Mouse (Mus musculus): ENCODE measurements around the gene Gm5148. TPM values are rescaled to one million over a fixed set of nuclear protein-coding genes. Genes with fewer than 3 reads are reported as not detected.

The Gm5148 gene
- polyA plus RNA-seq, 1 experiment, result 17.5 TPM

GRCm38 (mm10) chr3:37705436-37705835 is 18.9 kb downstream of the Gm5148 start:
- no peak overlapping the region for H3K4me3 ChIP-seq (replicated peaks; ENCODE audit: insufficient read depth, low read depth, low read length)
- no peak overlapping the region for H3K27ac ChIP-seq (ENCODE audit: insufficient read depth, low read length)
- 80% methylated on average over 6 of the region's 6 CpGs for WGBS
- peaks cover 5% of the 10 kb centered on the region; the same call in 1 of the 2 replicates for H3K4me1 ChIP-seq (ENCODE audit: control insufficient read depth, insufficient read depth, low read length)
- no peaks in the 10 kb centered on the region for H3K27me3 ChIP-seq (ENCODE audit: control insufficient read depth, insufficient read depth, low read length)
- DNase-seq, result no peak
- no peak for TF ChIP-seq CTCF (IDR thresholded peaks at IDR 0.05; ENCODE audit: borderline replicate concordance, insufficient read depth, low read depth, low read length)
- TF ChIP-seq POLR2A (IDR thresholded peaks at IDR 0.05; ENCODE audit: borderline replicate concordance, insufficient read depth, low read length), result no peak

GRCm38 (mm10) chr3:37704701-37705279 is 19.5 kb downstream of the Gm5148 start:
- TF ChIP-seq POLR2A (IDR thresholded peaks at IDR 0.05; ENCODE audit: borderline replicate concordance, insufficient read depth, low read length) (no peak), CTCF (IDR thresholded peaks at IDR 0.05; ENCODE audit: borderline replicate concordance, insufficient read depth, low read depth, low read length) (no peak)
- Histone ChIP-seq H3K4me3 (replicated peaks; ENCODE audit: insufficient read depth, low read depth, low read length) (no peak overlapping the region), H3K27me3 (ENCODE audit: control insufficient read depth, insufficient read depth, low read length) (no peaks in the 10 kb centered on the region), H3K27ac (ENCODE audit: insufficient read depth, low read length) (no peak overlapping the region), H3K4me1 (ENCODE audit: control insufficient read depth, insufficient read depth, low read length) (peaks cover 5% of the 10 kb centered on the region; the same call in 1 of the 2 replicates)
- WGBS, result 45% methylated on average over 14 of the region's 14 CpGs
- no peak for DNase-seq

DNA sequence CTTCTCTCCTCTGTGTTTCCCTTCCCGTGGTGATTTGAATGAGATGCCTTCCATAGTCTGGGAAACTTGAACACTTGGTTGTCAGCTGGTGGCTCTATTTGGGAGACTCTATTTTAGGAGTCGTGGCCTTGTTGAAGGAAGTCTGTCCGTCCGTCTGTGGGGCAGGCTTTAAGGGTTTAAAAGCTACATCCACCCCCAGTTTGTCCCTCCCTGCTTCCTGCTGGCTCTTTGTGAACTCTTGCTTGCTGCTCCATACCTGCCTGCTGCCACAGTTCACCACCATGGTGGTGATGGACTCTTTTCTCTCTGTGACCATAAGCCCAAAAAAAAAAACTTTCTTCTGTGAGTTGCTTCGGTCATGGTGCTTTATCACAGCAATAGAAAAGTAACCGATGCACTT is 21.2 kb downstream of the Gm5148 start:
- no peak for TF ChIP-seq POLR2A (IDR thresholded peaks at IDR 0.05; ENCODE audit: borderline replicate concordance, insufficient read depth, low read length)
- no peak for TF ChIP-seq CTCF (IDR thresholded peaks at IDR 0.05; ENCODE audit: borderline replicate concordance, insufficient read depth, low read depth, low read length)
- no peak for DNase-seq
- WGBS, result 93% methylated on average over 6 of the region's 6 CpGs
- Histone ChIP-seq H3K4me3 (replicated peaks; ENCODE audit: insufficient read depth, low read depth, low read length) (no peak overlapping the region), H3K27me3 (ENCODE audit: control insufficient read depth, insufficient read depth, low read length) (no peaks in the 10 kb centered on the region), H3K27ac (ENCODE audit: insufficient read depth, low read length) (no peak overlapping the region), H3K4me1 (ENCODE audit: control insufficient read depth, insufficient read depth, low read length) (peaks cover 5% of the 10 kb centered on the region; the same call in 1 of the 2 replicates)

GRCm38 (mm10) chr3:37693552-37693951 is 30.7 kb downstream of the Gm5148 start:
- Histone ChIP-seq H3K27ac (ENCODE audit: insufficient read depth, low read length) (no peak overlapping the region), H3K4me3 (replicated peaks; ENCODE audit: insufficient read depth, low read depth, low read length) (no peak overlapping the region), H3K27me3 (ENCODE audit: control insufficient read depth, insufficient read depth, low read length) (no peaks in the 10 kb centered on the region), H3K4me1 (ENCODE audit: control insufficient read depth, insufficient read depth, low read length) (no peaks in the 10 kb centered on the region)
- 77% methylated on average over 8 of the region's 8 CpGs for WGBS
- no peak for TF ChIP-seq CTCF (IDR thresholded peaks at IDR 0.05; ENCODE audit: borderline replicate concordance, insufficient read depth, low read depth, low read length)
- TF ChIP-seq POLR2A (IDR thresholded peaks at IDR 0.05; ENCODE audit: borderline replicate concordance, insufficient read depth, low read length), result no peak
- DNase-seq, result no peak

DNA sequence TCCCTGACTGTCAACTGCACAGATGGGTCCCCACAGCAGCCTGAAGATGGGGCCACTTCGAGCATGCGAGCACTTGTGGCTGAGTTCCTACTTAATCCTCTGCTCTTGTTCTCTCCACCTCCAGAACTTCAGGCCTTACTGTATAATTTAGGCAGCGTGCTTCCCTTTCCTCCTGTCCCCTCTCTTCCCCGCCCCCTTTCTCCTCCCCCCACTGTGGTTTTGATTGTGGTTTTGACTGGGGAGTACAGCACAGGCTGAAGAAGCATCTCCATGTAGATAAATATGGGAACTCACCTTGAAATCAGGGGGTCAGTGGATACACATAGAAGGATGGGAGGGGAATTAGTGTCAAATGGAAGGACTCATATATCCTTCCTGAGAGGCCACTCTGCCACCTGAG is 31.3 kb downstream of the Gm5148 start:
- TF ChIP-seq POLR2A (IDR thresholded peaks at IDR 0.05; ENCODE audit: borderline replicate concordance, insufficient read depth, low read length) (no peak), CTCF (IDR thresholded peaks at IDR 0.05; ENCODE audit: borderline replicate concordance, insufficient read depth, low read depth, low read length) (no peak)
- Histone ChIP-seq H3K27ac (ENCODE audit: insufficient read depth, low read length) (no peak overlapping the region), H3K4me3 (replicated peaks; ENCODE audit: insufficient read depth, low read depth, low read length) (no peak overlapping the region), H3K27me3 (ENCODE audit: control insufficient read depth, insufficient read depth, low read length) (no peaks in the 10 kb centered on the region), H3K4me1 (ENCODE audit: control insufficient read depth, insufficient read depth, low read length) (no peaks in the 10 kb centered on the region)
- 84% methylated on average over 4 of the region's 4 CpGs for WGBS
- DNase-seq, result no peak

GRCm38 (mm10) chr3:37687158-37687980 is 36.9 kb downstream of the Gm5148 start:
- peak; percentile 70 to 76 for DNase-seq
- peak overlapping the region; percentile 48 for H3K4me3 ChIP-seq (replicated peaks; ENCODE audit: insufficient read depth, low read depth, low read length)
- TF ChIP-seq POLR2A (IDR thresholded peaks at IDR 0.05; ENCODE audit: borderline replicate concordance, insufficient read depth, low read length), result no peak
- no peak for TF ChIP-seq CTCF (IDR thresholded peaks at IDR 0.05; ENCODE audit: borderline replicate concordance, insufficient read depth, low read depth, low read length)
- 28% methylated on average over 28 of the region's 28 CpGs for WGBS
- no peak overlapping the region for H3K27ac ChIP-seq (ENCODE audit: insufficient read depth, low read length)
- peaks cover 3% of the 10 kb centered on the region; the same call in 1 of the 2 replicates for H3K4me1 ChIP-seq (ENCODE audit: control insufficient read depth, insufficient read depth, low read length)
- H3K27me3 ChIP-seq (ENCODE audit: control insufficient read depth, insufficient read depth, low read length), result no peaks in the 10 kb centered on the region

- Histone ChIP-seq H3K4me3 (replicated peaks; ENCODE audit: insufficient read depth, low read depth, low read length) (peak overlapping the region; percentile 48), H3K27me3 (ENCODE audit: control insufficient read depth, insufficient read depth, low read length) (no peaks in the 10 kb centered on the region), H3K4me1 (ENCODE audit: control insufficient read depth, insufficient read depth, low read length) (peaks cover 3% of the 10 kb centered on the region; the same call in 1 of the 2 replicates), H3K27ac (ENCODE audit: insufficient read depth, low read length) (no peak overlapping the region)
- no peak for TF ChIP-seq CTCF (IDR thresholded peaks at IDR 0.05; ENCODE audit: borderline replicate concordance, insufficient read depth, low read depth, low read length)
- TF ChIP-seq POLR2A (IDR thresholded peaks at IDR 0.05; ENCODE audit: borderline replicate concordance, insufficient read depth, low read length), result no peak
- WGBS, result 31% methylated on average over 6 of the region's 6 CpGs
- DNase-seq, result no peak
These were observed 37.5 kb downstream of the Gm5148 start for GRCm38 (mm10) chr3:37686751-37687150.

- DNase-seq, result no peak
- TF ChIP-seq POLR2A (IDR thresholded peaks at IDR 0.05; ENCODE audit: borderline replicate concordance, insufficient read depth, low read length), result no peak
- 75% methylated on average over 7 of the region's 7 CpGs for WGBS
- H3K27me3 ChIP-seq (ENCODE audit: control insufficient read depth, insufficient read depth, low read length), result no peaks in the 10 kb centered on the region
- H3K4me3 ChIP-seq (replicated peaks; ENCODE audit: insufficient read depth, low read depth, low read length), result no peak overlapping the region
- no peak overlapping the region for H3K27ac ChIP-seq (ENCODE audit: insufficient read depth, low read length)
- H3K4me1 ChIP-seq (ENCODE audit: control insufficient read depth, insufficient read depth, low read length), result peaks cover 3% of the 10 kb centered on the region; the same call in 1 of the 2 replicates
These were observed 38.1 kb downstream of the Gm5148 start for GRCm38 (mm10) chr3:37686219-37686618.

Measured in cerebellum, adult 2 months (tissue).